Mouse (Mus musculus) limb, embryonic 11.5 days (tissue): ENCODE results near the gene Tbc1d4. TPM values are rescaled to one million over a fixed set of nuclear protein-coding genes. Genes with fewer than 3 reads are reported as not detected.

ENCODE experiments used
- ATAC-seq: fragments of 200-750 bp; cut with Nextera tagmentation; 2 replicates; pipeline ENCODE4 v1.8.0; 2017; ENCODE audit warnings: low read depth; ENCODE audit not compliant: insufficient number of reproducible peaks, low FRiP score, low TSS enrichment
- DNase-seq: peaks from one replicate; pipeline ENCODE4 v3.0.0-alpha.2; 2015; ENCODE audit warnings: low spot score
- H3K27ac ChIP-seq: fragments of 300-500 bp; sonication (generic); replicated peaks from 2 replicates; pipeline ENCODE4 v1.5.1; 2014; ENCODE audit warnings: low read depth, mild to moderate bottlenecking, low read length
- H3K27me3 ChIP-seq: fragments of 300-500 bp; sonication (generic); 2 replicates; pipeline ENCODE4 v1.6.1; 2014; ENCODE audit warnings: mild to moderate bottlenecking, low read length, mixed read lengths; ENCODE audit not compliant: control insufficient read depth, insufficient read depth
- H3K36me3 ChIP-seq: fragments of 300-500 bp; sonication (generic); 2 replicates; pipeline ENCODE4 v1.6.1; 2014; ENCODE audit warnings: mild to moderate bottlenecking, low read length, moderate library complexity, mixed read lengths; ENCODE audit not compliant: control insufficient read depth, insufficient read depth
- H3K4me1 ChIP-seq: fragments of 300-500 bp; sonication (generic); 2 replicates; pipeline ENCODE4 v1.6.1; 2014; ENCODE audit warnings: low read length, mixed read lengths; ENCODE audit not compliant: control insufficient read depth, insufficient read depth
- H3K4me2 ChIP-seq: fragments of 300-500 bp; sonication (generic); 2 replicates; pipeline ENCODE4 v1.6.1; 2014; ENCODE audit warnings: low read depth, mild to moderate bottlenecking, moderate library complexity; ENCODE audit not compliant: severe bottlenecking
- H3K4me3 ChIP-seq: fragments of 300-500 bp; sonication (generic); 2 replicates; pipeline ENCODE4 v1.5.1; 2014; ENCODE audit warnings: low read depth, low read length
- H3K9ac ChIP-seq: fragments of 300-500 bp; sonication (generic); 2 replicates; pipeline ENCODE4 v1.6.1; 2014; ENCODE audit warnings: mild to moderate bottlenecking, low read length
- H3K9me3 ChIP-seq: fragments of 300-500 bp; sonication (generic); 2 replicates; pipeline ENCODE4 v1.6.1; 2016; ENCODE audit warnings: low read length; ENCODE audit not compliant: control insufficient read depth
- WGBS: fragments of 180-500 bp; shearing (Covaris S2); extraction: QIAGEN DNeasy Blood & Tissue Kit; methylation state at CpG from one replicate; pipeline ENCODE4 v1.1.7; 2014; 5-methylcytosine and 5-hydroxymethylcytosine counted together
- polyA plus RNA-seq: library from polyadenylated mRNA; unstranded; fragments of >200 nt; fragmentation: Nextera tagmentation; extraction: Ambion mirVana; gene quantifications from 2 replicates; pipeline ENCODE4 v1.2.1, GENCODE M21; 2014

The Tbc1d4 gene
- polyA plus RNA-seq, 1 experiment from 2014 or later = 6.3 TPM

GRCm38 (mm10) chr14:101516864-101517263 lies 92.1 kb downstream of the Tbc1d4 start:
- Histone ChIP-seq H3K27ac (no peak overlapping the region), H3K4me1 (no peaks in the 10 kb centered on the region), H3K36me3 (no peaks in the 10 kb centered on the region), H3K4me2 (no peak overlapping the region), H3K9me3 (no peaks in the 10 kb centered on the region), H3K9ac (no peak overlapping the region), H3K4me3 (no peak overlapping the region), H3K27me3 (no peaks in the 10 kb centered on the region)
- DNase-seq (no peak), ATAC-seq (no peak)
- 39% methylated on average over 5 of the region's 5 CpGs for whole genome bisulfite sequencing

GRCm38 (mm10) chr14:101516031-101516430 lies 93.0 kb downstream of the Tbc1d4 start:
- ATAC-seq (no peak), DNase-seq (no peak)
- 95% methylated on average over 11 of the region's 11 CpGs for WGBS
- Histone ChIP-seq H3K27ac (no peak overlapping the region), H3K9me3 (no peaks in the 10 kb centered on the region), H3K4me1 (no peaks in the 10 kb centered on the region), H3K36me3 (no peaks in the 10 kb centered on the region), H3K4me3 (no peak overlapping the region), H3K9ac (no peak overlapping the region), H3K4me2 (no peak overlapping the region), H3K27me3 (no peaks in the 10 kb centered on the region)

GRCm38 (mm10) chr14:101515271-101515670 lies 93.7 kb downstream of the Tbc1d4 start:
- H3K4me2 ChIP-seq = no peak overlapping the region
- ATAC-seq = no peak
- WGBS = 68% methylated on average over 4 of the region's 4 CpGs

GRCm38 (mm10) chr14:101514557-101514971 lies 94.4 kb downstream of the Tbc1d4 start:
- Histone ChIP-seq H3K27ac (no peak overlapping the region), H3K9ac (no peak overlapping the region), H3K4me1 (no peaks in the 10 kb centered on the region), H3K4me2 (no peak overlapping the region), H3K4me3 (no peak overlapping the region), H3K27me3 (no peaks in the 10 kb centered on the region), H3K36me3 (no peaks in the 10 kb centered on the region), H3K9me3 (no peaks in the 10 kb centered on the region)
- ATAC-seq (no peak), DNase-seq (no peak)
- WGBS = 61% methylated on average over 5 of the region's 5 CpGs

More at GRCm38 (mm10) chr14:101515271-101515670, 93.7 kb downstream of the Tbc1d4 start:
- H3K4me3 ChIP-seq = no peak overlapping the region
- H3K9me3 ChIP-seq = no peaks in the 10 kb centered on the region
- H3K27me3 ChIP-seq = no peaks in the 10 kb centered on the region
- no peak overlapping the region for H3K9ac ChIP-seq
- no peak for DNase-seq
- H3K27ac ChIP-seq = no peak overlapping the region
- no peaks in the 10 kb centered on the region for H3K36me3 ChIP-seq
- no peaks in the 10 kb centered on the region for H3K4me1 ChIP-seq

- H3K4me1 ChIP-seq = no peaks in the 10 kb centered on the region
- ATAC-seq = no peak
- H3K9ac ChIP-seq = no peak overlapping the region
- no peak overlapping the region for H3K4me2 ChIP-seq
- WGBS = 81% methylated on average over 11 of the region's 11 CpGs
- H3K36me3 ChIP-seq = no peaks in the 10 kb centered on the region
- H3K4me3 ChIP-seq = no peak overlapping the region
- H3K9me3 ChIP-seq = no peaks in the 10 kb centered on the region
- H3K27ac ChIP-seq = no peak overlapping the region
- H3K27me3 ChIP-seq = no peaks in the 10 kb centered on the region
- no peak for DNase-seq
These were observed 95.8 kb downstream of the Tbc1d4 start for GRCm38 (mm10) chr14:101513163-101513562.

GRCm38 (mm10) chr14:101511410-101511809 lies 97.6 kb downstream of the Tbc1d4 start:
- no peak overlapping the region for H3K27ac ChIP-seq
- H3K4me2 ChIP-seq = no peak overlapping the region
- no peaks in the 10 kb centered on the region for H3K36me3 ChIP-seq
- no peak overlapping the region for H3K4me3 ChIP-seq
- H3K9ac ChIP-seq = no peak overlapping the region
- ATAC-seq (no peak), DNase-seq (no peak)
- WGBS = 66% methylated on average over 8 of the region's 8 CpGs
- no peaks in the 10 kb centered on the region for H3K4me1 ChIP-seq
- no peaks in the 10 kb centered on the region for H3K9me3 ChIP-seq
- no peaks in the 10 kb centered on the region for H3K27me3 ChIP-seq

GRCm38 (mm10) chr14:101510540-101511313 lies 98.3 kb downstream of the Tbc1d4 start:
- H3K4me3 ChIP-seq = no peak overlapping the region
- H3K4me1 ChIP-seq = no peaks in the 10 kb centered on the region
- WGBS = 82% methylated on average over 13 of the region's 13 CpGs
- H3K4me2 ChIP-seq = no peak overlapping the region
- DNase-seq (no peak), ATAC-seq (no peak)
- no peaks in the 10 kb centered on the region for H3K9me3 ChIP-seq
- no peaks in the 10 kb centered on the region for H3K27me3 ChIP-seq
- H3K9ac ChIP-seq = no peak overlapping the region
- H3K27ac ChIP-seq = no peak overlapping the region
- no peaks in the 10 kb centered on the region for H3K36me3 ChIP-seq

- ATAC-seq (no peak), DNase-seq (no peak)
- H3K4me2 ChIP-seq = no peak overlapping the region
- no peak overlapping the region for H3K27ac ChIP-seq
- no peaks in the 10 kb centered on the region for H3K9me3 ChIP-seq
- no peak overlapping the region for H3K4me3 ChIP-seq
- 89% methylated on average over 7 of the region's 7 CpGs for WGBS
- no peaks in the 10 kb centered on the region for H3K27me3 ChIP-seq
- no peak overlapping the region for H3K9ac ChIP-seq
- H3K36me3 ChIP-seq = no peaks in the 10 kb centered on the region
- no peaks in the 10 kb centered on the region for H3K4me1 ChIP-seq
These were observed 99.2 kb downstream of the Tbc1d4 start for GRCm38 (mm10) chr14:101509759-101510158.

- H3K27ac ChIP-seq = no peak overlapping the region
- ATAC-seq = no peak
- H3K9ac ChIP-seq = no peak overlapping the region
- 43% methylated on average over 7 of the region's 7 CpGs for WGBS
- no peaks in the 10 kb centered on the region for H3K27me3 ChIP-seq
- no peak for DNase-seq
- no peak overlapping the region for H3K4me2 ChIP-seq
- H3K4me1 ChIP-seq = no peaks in the 10 kb centered on the region
- H3K4me3 ChIP-seq = no peak overlapping the region
- no peaks in the 10 kb centered on the region for H3K9me3 ChIP-seq
- H3K36me3 ChIP-seq = no peaks in the 10 kb centered on the region
These were observed 101.0 kb downstream of the Tbc1d4 start for GRCm38 (mm10) chr14:101507956-101508355.
